Mouse (Mus musculus): Measurements from ENCODE around the gene Dip2c. TPM values are rescaled to one million over a fixed set of nuclear protein-coding genes. Genes with fewer than 3 reads are reported as not detected.

The Dip2c gene
- polyA plus RNA-seq, 1 experiment from 2014 or later: 22.1 TPM

GRCm38 (mm10) chr13:9686765-9687164 is 410.4 kb downstream of the Dip2c start:
- no peak overlapping the region for H3K4me3 ChIP-seq (replicated peaks; ENCODE audit: low read depth, low read length)

GRCm38 (mm10) chr13:9689366-9689765 is 413.0 kb downstream of the Dip2c start:
- WGBS: 94% methylated on average over 16 of the region's 16 CpGs
- no peak for DNase-seq
- H3K36me3 ChIP-seq (ENCODE audit: control insufficient read depth, insufficient read depth, low read length): peaks cover 89% of the 10 kb centered on the region

More at GRCm38 (mm10) chr13:9686765-9687164, 410.4 kb downstream of the Dip2c start:
- Histone ChIP-seq H3K4me2 (ENCODE audit: low read length) (no peak overlapping the region), H3K27ac (replicated peaks; ENCODE audit: low read depth, low read length) (no peak overlapping the region), H3K9ac (replicated peaks; ENCODE audit: low read length) (no peak overlapping the region), H3K36me3 (ENCODE audit: control insufficient read depth, insufficient read depth, low read length) (peaks cover 84% of the 10 kb centered on the region), H3K27me3 (ENCODE audit: control insufficient read depth, insufficient read depth, low read length) (no peaks in the 10 kb centered on the region), H3K9me3 (ENCODE audit: control insufficient read depth, low read length) (no peaks in the 10 kb centered on the region), H3K4me1 (ENCODE audit: control insufficient read depth, insufficient read depth, low read length) (no peaks in the 10 kb centered on the region)
- ATAC-seq (ENCODE audit: low FRiP score, low TSS enrichment) (no peak), DNase-seq (no peak)
- WGBS: 93% methylated on average over 11 of the region's 11 CpGs

GRCm38 (mm10) chr13:9692876-9693275 is 416.5 kb downstream of the Dip2c start:
- 82% methylated on average over 3 of the region's 3 CpGs for WGBS
- no peak for DNase-seq
- Histone ChIP-seq H3K27me3 (ENCODE audit: control insufficient read depth, insufficient read depth, low read length) (no peaks in the 10 kb centered on the region), H3K9me3 (ENCODE audit: control insufficient read depth, low read length) (no peaks in the 10 kb centered on the region), H3K4me2 (ENCODE audit: low read length) (no peak overlapping the region), H3K36me3 (ENCODE audit: control insufficient read depth, insufficient read depth, low read length) (peaks cover 88% of the 10 kb centered on the region), H3K4me1 (ENCODE audit: control insufficient read depth, insufficient read depth, low read length) (no peaks in the 10 kb centered on the region), H3K27ac (replicated peaks; ENCODE audit: low read depth, low read length) (no peak overlapping the region), H3K9ac (replicated peaks; ENCODE audit: low read length) (no peak overlapping the region), H3K4me3 (replicated peaks; ENCODE audit: low read depth, low read length) (no peak overlapping the region)
- ATAC-seq (ENCODE audit: low FRiP score, low TSS enrichment): no peak

More at GRCm38 (mm10) chr13:9689366-9689765, 413.0 kb downstream of the Dip2c start:
- no peak overlapping the region for H3K4me3 ChIP-seq (replicated peaks; ENCODE audit: low read depth, low read length)
- H3K27ac ChIP-seq (replicated peaks; ENCODE audit: low read depth, low read length): no peak overlapping the region
- ATAC-seq (ENCODE audit: low FRiP score, low TSS enrichment): no peak
- no peaks in the 10 kb centered on the region for H3K27me3 ChIP-seq (ENCODE audit: control insufficient read depth, insufficient read depth, low read length)
- no peak overlapping the region for H3K9ac ChIP-seq (replicated peaks; ENCODE audit: low read length)
- H3K4me1 ChIP-seq (ENCODE audit: control insufficient read depth, insufficient read depth, low read length): no peaks in the 10 kb centered on the region
- H3K9me3 ChIP-seq (ENCODE audit: control insufficient read depth, low read length): no peaks in the 10 kb centered on the region
- no peak overlapping the region for H3K4me2 ChIP-seq (ENCODE audit: low read length)

GRCm38 (mm10) chr13:9694651-9695050 is 418.3 kb downstream of the Dip2c start:
- Histone ChIP-seq H3K4me1 (ENCODE audit: control insufficient read depth, insufficient read depth, low read length) (no peaks in the 10 kb centered on the region), H3K9ac (replicated peaks; ENCODE audit: low read length) (no peak overlapping the region), H3K4me3 (replicated peaks; ENCODE audit: low read depth, low read length) (no peak overlapping the region), H3K36me3 (ENCODE audit: control insufficient read depth, insufficient read depth, low read length) (peaks cover 74% of the 10 kb centered on the region), H3K4me2 (ENCODE audit: low read length) (no peak overlapping the region), H3K27me3 (ENCODE audit: control insufficient read depth, insufficient read depth, low read length) (no peaks in the 10 kb centered on the region), H3K9me3 (ENCODE audit: control insufficient read depth, low read length) (no peaks in the 10 kb centered on the region), H3K27ac (replicated peaks; ENCODE audit: low read depth, low read length) (no peak overlapping the region)
- ATAC-seq (ENCODE audit: low FRiP score, low TSS enrichment) (no peak), DNase-seq (no peak)
- 92% methylated on average over 6 of the region's 6 CpGs for WGBS

- no peaks in the 10 kb centered on the region for H3K4me1 ChIP-seq (ENCODE audit: control insufficient read depth, insufficient read depth, low read length)
- H3K36me3 ChIP-seq (ENCODE audit: control insufficient read depth, insufficient read depth, low read length): peaks cover 67% of the 10 kb centered on the region
- no peak for DNase-seq
- 94% methylated on average over 4 of the region's 4 CpGs for WGBS
- H3K4me3 ChIP-seq (replicated peaks; ENCODE audit: low read depth, low read length): no peak overlapping the region
- no peak overlapping the region for H3K27ac ChIP-seq (replicated peaks; ENCODE audit: low read depth, low read length)
- H3K9me3 ChIP-seq (ENCODE audit: control insufficient read depth, low read length): no peaks in the 10 kb centered on the region
- H3K4me2 ChIP-seq (ENCODE audit: low read length): no peak overlapping the region
- H3K27me3 ChIP-seq (ENCODE audit: control insufficient read depth, insufficient read depth, low read length): no peaks in the 10 kb centered on the region
- no peak for ATAC-seq (ENCODE audit: low FRiP score, low TSS enrichment)
- no peak overlapping the region for H3K9ac ChIP-seq (replicated peaks; ENCODE audit: low read length)
These were observed 419.1 kb downstream of the Dip2c start for GRCm38 (mm10) chr13:9695403-9695802.

- Histone ChIP-seq H3K9ac (replicated peaks; ENCODE audit: low read length) (no peak overlapping the region), H3K27ac (replicated peaks; ENCODE audit: low read depth, low read length) (no peak overlapping the region), H3K9me3 (ENCODE audit: control insufficient read depth, low read length) (no peaks in the 10 kb centered on the region), H3K4me2 (ENCODE audit: low read length) (no peak overlapping the region), H3K4me3 (replicated peaks; ENCODE audit: low read depth, low read length) (no peak overlapping the region), H3K4me1 (ENCODE audit: control insufficient read depth, insufficient read depth, low read length) (no peaks in the 10 kb centered on the region), H3K27me3 (ENCODE audit: control insufficient read depth, insufficient read depth, low read length) (no peaks in the 10 kb centered on the region), H3K36me3 (ENCODE audit: control insufficient read depth, insufficient read depth, low read length) (peaks cover 63% of the 10 kb centered on the region)
- ATAC-seq (ENCODE audit: low FRiP score, low TSS enrichment) (no peak), DNase-seq (no peak)
These were observed 419.5 kb downstream of the Dip2c start for GRCm38 (mm10) chr13:9695809-9696208.

- DNase-seq (no peak), ATAC-seq (ENCODE audit: low FRiP score, low TSS enrichment) (no peak)
- Histone ChIP-seq H3K9ac (replicated peaks; ENCODE audit: low read length) (no peak overlapping the region), H3K27me3 (ENCODE audit: control insufficient read depth, insufficient read depth, low read length) (no peaks in the 10 kb centered on the region), H3K36me3 (ENCODE audit: control insufficient read depth, insufficient read depth, low read length) (peaks cover 49% of the 10 kb centered on the region), H3K27ac (replicated peaks; ENCODE audit: low read depth, low read length) (no peak overlapping the region), H3K4me2 (ENCODE audit: low read length) (no peak overlapping the region), H3K9me3 (ENCODE audit: control insufficient read depth, low read length) (no peaks in the 10 kb centered on the region), H3K4me1 (ENCODE audit: control insufficient read depth, insufficient read depth, low read length) (no peaks in the 10 kb centered on the region), H3K4me3 (replicated peaks; ENCODE audit: low read depth, low read length) (no peak overlapping the region)
- WGBS: 96% methylated on average over 4 of the region's 4 CpGs
These were observed 421.0 kb downstream of the Dip2c start for GRCm38 (mm10) chr13:9697340-9697739.

GRCm38 (mm10) chr13:9702615-9703235 is 426.4 kb downstream of the Dip2c start:
- ATAC-seq (ENCODE audit: low FRiP score, low TSS enrichment): no peak
- Histone ChIP-seq H3K4me3 (replicated peaks; ENCODE audit: low read depth, low read length) (no peak overlapping the region), H3K9ac (replicated peaks; ENCODE audit: low read length) (no peak overlapping the region), H3K4me2 (ENCODE audit: low read length) (no peak overlapping the region), H3K9me3 (ENCODE audit: control insufficient read depth, low read length) (no peaks in the 10 kb centered on the region), H3K36me3 (ENCODE audit: control insufficient read depth, insufficient read depth, low read length) (peaks cover 4% of the 10 kb centered on the region; the same call in 1 of the 2 replicates), H3K27me3 (ENCODE audit: control insufficient read depth, insufficient read depth, low read length) (no peaks in the 10 kb centered on the region), H3K4me1 (ENCODE audit: control insufficient read depth, insufficient read depth, low read length) (no peaks in the 10 kb centered on the region), H3K27ac (replicated peaks; ENCODE audit: low read depth, low read length) (no peak overlapping the region)
- WGBS: 73% methylated on average over 12 of the region's 12 CpGs
- no peak for DNase-seq

GRCm38 (mm10) chr13:9706720-9707119 is 430.4 kb downstream of the Dip2c start:
- H3K9ac ChIP-seq (replicated peaks; ENCODE audit: low read length): no peak overlapping the region
- peaks cover 7% of the 10 kb centered on the region; the same call in 1 of the 2 replicates for H3K36me3 ChIP-seq (ENCODE audit: control insufficient read depth, insufficient read depth, low read length)
- no peak overlapping the region for H3K27ac ChIP-seq (replicated peaks; ENCODE audit: low read depth, low read length)
- DNase-seq (no peak), ATAC-seq (ENCODE audit: low FRiP score, low TSS enrichment) (no peak)
- 93% methylated on average over 8 of the region's 8 CpGs for WGBS
- H3K4me3 ChIP-seq (replicated peaks; ENCODE audit: low read depth, low read length): no peak overlapping the region
- H3K9me3 ChIP-seq (ENCODE audit: control insufficient read depth, low read length): no peaks in the 10 kb centered on the region
- H3K4me1 ChIP-seq (ENCODE audit: control insufficient read depth, insufficient read depth, low read length): no peaks in the 10 kb centered on the region
- no peaks in the 10 kb centered on the region for H3K27me3 ChIP-seq (ENCODE audit: control insufficient read depth, insufficient read depth, low read length)
- H3K4me2 ChIP-seq (ENCODE audit: low read length): no peak overlapping the region

Measured in midbrain, embryonic 14.5 days (tissue).